In the genomic region with DNA sequence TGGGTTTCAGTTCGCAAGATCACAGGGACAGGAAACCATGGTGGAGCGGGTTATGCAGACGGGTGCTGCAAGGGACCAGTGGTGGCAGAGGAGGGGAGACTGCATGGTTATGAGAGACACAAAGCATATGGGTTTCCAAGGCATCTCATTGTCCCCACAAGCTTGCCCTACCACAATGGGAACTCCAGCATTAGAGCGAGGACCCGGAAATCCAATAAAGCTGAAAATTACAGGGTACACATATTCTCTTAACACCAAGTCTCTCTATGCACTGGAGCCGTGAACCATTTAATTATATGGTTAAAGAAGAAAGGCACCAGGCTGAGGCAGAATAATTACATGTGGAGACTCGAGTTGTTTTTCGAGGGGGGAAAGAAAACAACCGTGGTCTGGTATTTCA, we compare ENCODE assay signal across 15 mouse cellular contexts.
"Had no signal": no experiment of that assay in that cellular context is flagged by ENCODE, and none has a peak within 500 bp of the region (broad histone marks: within the 10 kb centered on the region; RNA-seq: fewer than 3 reads in every experiment).

No protein-coding gene starts in this region.

- DNase-seq: kidney, adult 11 months; kidney, adult 9 months; kidney, postnatal 36 days; layer of hippocampus, adult 9-11 months; layer of hippocampus, postnatal 36 days; left cerebral cortex, postnatal 4 days; lung, adult 18-20 months; right cerebral cortex, adult 18-20 months; right cerebral cortex, postnatal 25 days had no signal

- H3K4me1 ChIP-seq: midbrain, embryonic 13.5 days had no signal

- H3K9me3 ChIP-seq: limb, embryonic 13.5 days; midbrain, embryonic 13.5 days; neural tube, embryonic 15.5 days had no signal

- ATAC-seq: midbrain, embryonic 13.5 days had no signal

- H3K4me2 ChIP-seq: limb, embryonic 13.5 days; midbrain, embryonic 13.5 days; neural tube, embryonic 15.5 days had no signal

- H3K27ac ChIP-seq: kidney, postnatal 0 days; limb, embryonic 13.5 days; liver, embryonic 14.5 days; midbrain, embryonic 13.5 days; neural tube, embryonic 15.5 days had no signal

- H3K4me3 ChIP-seq: limb, embryonic 13.5 days; midbrain, embryonic 13.5 days; myocyte; neural tube, embryonic 15.5 days had no signal

- H3K27me3 ChIP-seq: limb, embryonic 13.5 days; midbrain, embryonic 13.5 days; neural tube, embryonic 15.5 days had no signal

- H3K9ac ChIP-seq: limb, embryonic 13.5 days; liver, embryonic 14.5 days; midbrain, embryonic 13.5 days; neural tube, embryonic 15.5 days had no signal
